Mouse (Mus musculus) left cerebral cortex, postnatal 36 days (tissue): ENCODE measurements around the gene Utf1. TPM values are rescaled to one million over a fixed set of nuclear protein-coding genes. Genes with fewer than 3 reads are reported as not detected.

Source experiments
- DNase-seq, 2 experiments: peaks; one replicate each; pipeline ENCODE4 v3.0.0; 2021 to 2022; ENCODE audit warnings: low spot score in 2 of 2, mixed read lengths in 1 of 2
- intact Hi-C: fragments of 180-260 bp; cut with DNase I; formaldehyde crosslinking; loops from one replicate; pipeline ENCODE4 v1.15.1; 2025
- total RNA-seq, 2 experiments: library from RNA; stranded (reverse); gene quantifications; 2 replicates each; pipeline ENCODE4 v1.2.3; 2021

Gene Utf1
- total RNA-seq, 2 experiments from 2014 or later = not detected

- no peak for DNase-seq
- intact Hi-C loops = no loop called here
Observed at GRCm38 (mm10) chr7:139930732-139931131, 12.9 kb upstream of the Utf1 start.

GRCm38 (mm10) chr7:139936705-139937104, 6.9 kb upstream of the Utf1 start:
- intact Hi-C loops = no loop called here
- DNase-seq = no peak

- intact Hi-C loops = no loop called here
Observed at GRCm38 (mm10) chr7:139937138-139937537, 6.5 kb upstream of the Utf1 start.

GRCm38 (mm10) chr7:139937810-139938209, 5.8 kb upstream of the Utf1 start:
- no peak for DNase-seq
- intact Hi-C loops = no loop called here

More at GRCm38 (mm10) chr7:139937138-139937537, 6.5 kb upstream of the Utf1 start:
- DNase-seq = no peak

- intact Hi-C loops = no loop called here
Observed at GRCm38 (mm10) chr7:139940476-139941209, 2.9 kb upstream of the Utf1 start.

GRCm38 (mm10) chr7:139944291-139945240, 977 bp downstream of the Utf1 start:
- no peak for DNase-seq
- intact Hi-C loops = no loop called here

More at GRCm38 (mm10) chr7:139940476-139941209, 2.9 kb upstream of the Utf1 start:
- DNase-seq = no peak

- no peak for DNase-seq
- intact Hi-C loops = no loop called here
Observed at GRCm38 (mm10) chr7:139945516-139945915, 1.9 kb downstream of the Utf1 start.

- no peak for DNase-seq
- intact Hi-C loops = no loop called here
Observed at GRCm38 (mm10) chr7:139946032-139946431, 2.4 kb downstream of the Utf1 start.

GRCm38 (mm10) chr7:139949893-139950282, 6.3 kb downstream of the Utf1 start:
- intact Hi-C loops = no loop called here
- DNase-seq = no peak

- intact Hi-C loops = no loop called here
- DNase-seq = no peak
Observed at GRCm38 (mm10) chr7:139950283-139950971, 6.8 kb downstream of the Utf1 start.

GRCm38 (mm10) chr7:139951079-139951478, 7.5 kb downstream of the Utf1 start:
- DNase-seq = no peak
- intact Hi-C loops = no loop called here

- intact Hi-C loops = no loop called here
- no peak for DNase-seq
Observed at GRCm38 (mm10) chr7:139951991-139952633, 8.5 kb downstream of the Utf1 start.

GRCm38 (mm10) chr7:139955505-139955904, 11.9 kb downstream of the Utf1 start:
- DNase-seq = no peak
- intact Hi-C loops = no loop called here

- intact Hi-C loops = no loop called here
- DNase-seq = no peak
Observed at GRCm38 (mm10) chr7:139956658-139957057, 13.1 kb downstream of the Utf1 start.

GRCm38 (mm10) chr7:139957437-139957836, 13.8 kb downstream of the Utf1 start:
- intact Hi-C loops = no loop called here
- no peak for DNase-seq

- intact Hi-C loops = no loop called here
- no peak for DNase-seq
Observed at GRCm38 (mm10) chr7:139957958-139958357, 14.4 kb downstream of the Utf1 start.

- DNase-seq = no peak
- intact Hi-C loops = no loop called here
Observed at GRCm38 (mm10) chr7:139961141-139961540, 17.6 kb downstream of the Utf1 start.

GRCm38 (mm10) chr7:139963814-139964213, 20.2 kb downstream of the Utf1 start:
- no peak for DNase-seq
- intact Hi-C loops = no loop called here

GRCm38 (mm10) chr7:139967175-139967574, 23.6 kb downstream of the Utf1 start:
- intact Hi-C loops = no loop called here
- DNase-seq = no peak

- intact Hi-C loops = loop anchor here (2.0 kb wide), 1 partner anchor 26 kb away; no protein-coding TSS in a partner anchor
- DNase-seq = no peak
Observed at GRCm38 (mm10) chr7:139968428-139968827, 24.8 kb downstream of the Utf1 start.
